Mouse (Mus musculus) forebrain, embryonic 14.5 days (tissue): ENCODE measurements at regions not wholly inside any gene's neighbourhood (a gene's known extent, or its start where the extent isn't known, plus 50 kb on each side); places are given as distances from the start of the nearest gene placed in this dataset.

Source experiments
- ATAC-seq: fragments of 200-750 bp; cut with Nextera tagmentation; 2 replicates; pipeline ENCODE4 v1.8.0; 2017; ENCODE audit warnings: mild to moderate bottlenecking, moderate library complexity
- DNase-seq: peaks from one replicate; pipeline ENCODE4 v3.0.0-alpha.2; 2015; ENCODE audit warnings: low spot score
- H3K27ac ChIP-seq: fragments of 300-500 bp; sonication (generic); 2 replicates; pipeline ENCODE4 v1.5.1; 2014; ENCODE audit warnings: low read depth, mild to moderate bottlenecking, control low read depth, low read length, moderate library complexity
- H3K27me3 ChIP-seq: fragments of 300-500 bp; sonication (generic); replicated peaks from 2 replicates; pipeline ENCODE4 v1.6.1; 2014; ENCODE audit warnings: low read length, control low read depth, mixed read lengths; ENCODE audit not compliant: control insufficient read depth, insufficient read depth
- H3K36me3 ChIP-seq: fragments of 300-500 bp; sonication (generic); 2 replicates; pipeline ENCODE4 v1.6.1; 2014; ENCODE audit warnings: low read length, control low read depth; ENCODE audit not compliant: control insufficient read depth, insufficient read depth
- H3K4me1 ChIP-seq: fragments of 300-500 bp; sonication (generic); 2 replicates; pipeline ENCODE4 v1.6.1; 2014; ENCODE audit warnings: antibody characterized with exemption, low read length, control low read depth; ENCODE audit not compliant: control insufficient read depth, insufficient read depth
- H3K4me2 ChIP-seq: fragments of 300-500 bp; sonication (generic); 2 replicates; pipeline ENCODE4 v1.6.1; 2014; ENCODE audit warnings: mild to moderate bottlenecking, control low read depth, low read length
- H3K4me3 ChIP-seq: fragments of 300-500 bp; sonication (generic); 2 replicates; pipeline ENCODE4 v1.5.1; 2014; ENCODE audit warnings: low read depth, low read length, control low read depth
- H3K9ac ChIP-seq: fragments of 300-500 bp; sonication (generic); 2 replicates; pipeline ENCODE4 v1.6.1; 2014; ENCODE audit warnings: mild to moderate bottlenecking, low read length, control low read depth, moderate library complexity
- H3K9me3 ChIP-seq: fragments of 300-500 bp; sonication (generic); replicated peaks from 2 replicates; pipeline ENCODE4 v1.6.1; 2016; ENCODE audit warnings: low read length, control low read depth, mixed read lengths; ENCODE audit not compliant: control insufficient read depth
- WGBS: fragments of 180-500 bp; shearing (Covaris S2); extraction: QIAGEN DNeasy Blood & Tissue Kit; methylation state at CpG from one replicate; pipeline ENCODE4 v1.1.7; 2014; 5-methylcytosine and 5-hydroxymethylcytosine counted together

DNA sequence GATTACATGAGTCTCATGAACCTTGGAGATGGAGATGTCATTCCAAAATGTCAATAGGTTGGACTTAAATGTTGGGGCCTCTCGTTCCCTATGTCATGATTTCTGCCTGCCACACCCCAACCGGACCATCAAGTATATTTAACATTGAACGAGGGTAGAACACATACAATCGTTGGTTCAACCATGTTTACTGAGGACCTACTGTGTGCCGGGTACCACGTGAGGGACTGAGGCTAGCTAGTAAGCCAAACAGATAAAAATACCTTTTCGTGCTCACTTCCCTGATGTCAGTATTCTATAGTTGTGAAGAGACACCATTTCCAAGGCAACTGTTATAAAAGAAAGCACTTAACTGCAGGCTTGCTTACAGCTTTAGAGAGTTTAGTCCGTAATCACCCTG, 70.6 kb upstream of the Tnrc6c start:
- Histone ChIP-seq H3K4me3 (no peak overlapping the region), H3K4me2 (no peak overlapping the region), H3K9me3 (no peaks in the 10 kb centered on the region), H3K27me3 (no peaks in the 10 kb centered on the region), H3K4me1 (peaks cover 5% of the 10 kb centered on the region; the same call in 1 of the 2 replicates), H3K9ac (no peak overlapping the region), H3K27ac (no peak overlapping the region), H3K36me3 (no peaks in the 10 kb centered on the region)
- ATAC-seq (no peak), DNase-seq (no peak)
- WGBS: 92% methylated on average over 8 of the region's 8 CpGs

DNA sequence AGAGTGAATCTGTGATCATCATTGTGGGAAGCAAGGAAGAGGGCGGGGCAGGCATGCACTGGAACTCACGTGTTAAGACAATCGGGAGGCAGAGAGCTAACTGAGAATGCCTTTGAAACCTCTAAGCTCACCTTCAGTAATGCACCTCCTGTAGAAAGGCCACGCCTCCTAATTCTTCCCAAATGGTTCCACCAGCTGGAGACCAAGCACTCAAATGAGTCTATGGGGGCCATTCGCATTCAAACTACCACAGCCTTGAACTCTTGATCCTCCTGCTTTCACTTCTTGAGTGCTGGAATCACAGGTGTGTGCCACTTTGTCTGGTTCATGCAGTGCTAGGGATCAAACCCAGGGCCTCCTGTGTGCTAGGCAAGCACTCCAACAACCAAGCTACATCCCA, 68.5 kb upstream of the Tnrc6c start:
- H3K9me3 ChIP-seq: no peaks in the 10 kb centered on the region
- H3K27me3 ChIP-seq: no peaks in the 10 kb centered on the region
- no peak for ATAC-seq
- no peak overlapping the region for H3K4me2 ChIP-seq
- no peak for DNase-seq
- peaks cover 5% of the 10 kb centered on the region; the same call in 1 of the 2 replicates for H3K4me1 ChIP-seq
- no peak overlapping the region for H3K27ac ChIP-seq
- H3K4me3 ChIP-seq: no peak overlapping the region
- H3K9ac ChIP-seq: no peak overlapping the region
- H3K36me3 ChIP-seq: no peaks in the 10 kb centered on the region
- WGBS: 79% methylated on average over 5 of the region's 5 CpGs

GRCm38 (mm10) chr11:117586063-117586462, 68.0 kb upstream of the Tnrc6c start:
- no peak overlapping the region for H3K9ac ChIP-seq
- no peaks in the 10 kb centered on the region for H3K27me3 ChIP-seq
- no peaks in the 10 kb centered on the region for H3K36me3 ChIP-seq
- ATAC-seq: no peak
- WGBS: 28% methylated on average over 4 of the region's 4 CpGs
- peak overlapping the region; percentile 52; the same call in 1 of the 2 replicates for H3K27ac ChIP-seq
- H3K4me3 ChIP-seq: no peak overlapping the region
- peaks cover 5% of the 10 kb centered on the region; the same call in 1 of the 2 replicates for H3K4me1 ChIP-seq
- no peak overlapping the region for H3K4me2 ChIP-seq
- H3K9me3 ChIP-seq: no peaks in the 10 kb centered on the region
- DNase-seq: no peak

GRCm38 (mm10) chr11:117586857-117587425, 67.1 kb upstream of the Tnrc6c start:
- Histone ChIP-seq H3K9me3 (no peaks in the 10 kb centered on the region), H3K27ac (peak overlapping the region; percentile 52), H3K27me3 (no peaks in the 10 kb centered on the region), H3K36me3 (no peaks in the 10 kb centered on the region), H3K4me2 (no peak overlapping the region), H3K9ac (no peak overlapping the region), H3K4me1 (peaks cover 5% of the 10 kb centered on the region; the same call in 1 of the 2 replicates), H3K4me3 (no peak overlapping the region)
- DNase-seq (peak; percentile 61), ATAC-seq (peak; percentile 86)
- 66% methylated on average over 7 of the region's 7 CpGs for WGBS

GRCm38 (mm10) chr11:117589006-117589405, 65.1 kb upstream of the Tnrc6c start:
- H3K36me3 ChIP-seq: no peaks in the 10 kb centered on the region
- no peaks in the 10 kb centered on the region for H3K27me3 ChIP-seq
- no peak overlapping the region for H3K4me2 ChIP-seq
- no peak overlapping the region for H3K4me3 ChIP-seq
- no peak overlapping the region for H3K27ac ChIP-seq
- ATAC-seq: no peak
- no peak overlapping the region for H3K9ac ChIP-seq
- WGBS: 94% methylated on average over 8 of the region's 8 CpGs
- no peak for DNase-seq
- H3K9me3 ChIP-seq: no peaks in the 10 kb centered on the region
- peaks cover 5% of the 10 kb centered on the region; the same call in 1 of the 2 replicates for H3K4me1 ChIP-seq

DNA sequence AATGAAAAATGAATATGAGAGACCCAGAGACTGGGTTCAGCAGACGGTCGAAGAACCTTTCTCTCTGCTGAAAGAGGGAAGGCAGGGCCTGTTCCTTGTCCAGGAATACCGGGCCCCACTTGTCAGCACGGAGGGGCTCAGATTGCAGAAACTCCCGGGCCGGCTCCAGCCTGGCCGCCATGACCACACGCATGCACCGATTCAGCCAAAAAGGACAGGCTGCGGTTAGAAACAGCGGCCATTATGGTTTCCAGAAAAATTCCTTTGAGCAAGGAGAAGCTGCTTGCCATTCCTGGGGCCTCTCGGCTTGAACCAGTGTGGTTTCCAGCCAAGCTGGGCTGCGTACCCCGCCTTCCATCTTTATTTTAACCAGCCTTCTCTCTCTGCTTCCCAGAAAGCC, 64.7 kb upstream of the Tnrc6c start:
- no peak overlapping the region for H3K27ac ChIP-seq
- H3K27me3 ChIP-seq: no peaks in the 10 kb centered on the region
- H3K9me3 ChIP-seq: no peaks in the 10 kb centered on the region
- WGBS: 87% methylated on average over 14 of the region's 14 CpGs
- no peak overlapping the region for H3K4me3 ChIP-seq
- no peak overlapping the region for H3K9ac ChIP-seq
- peaks cover 5% of the 10 kb centered on the region; the same call in 1 of the 2 replicates for H3K4me1 ChIP-seq
- ATAC-seq (no peak), DNase-seq (no peak)
- H3K4me2 ChIP-seq: no peak overlapping the region
- H3K36me3 ChIP-seq: no peaks in the 10 kb centered on the region

DNA sequence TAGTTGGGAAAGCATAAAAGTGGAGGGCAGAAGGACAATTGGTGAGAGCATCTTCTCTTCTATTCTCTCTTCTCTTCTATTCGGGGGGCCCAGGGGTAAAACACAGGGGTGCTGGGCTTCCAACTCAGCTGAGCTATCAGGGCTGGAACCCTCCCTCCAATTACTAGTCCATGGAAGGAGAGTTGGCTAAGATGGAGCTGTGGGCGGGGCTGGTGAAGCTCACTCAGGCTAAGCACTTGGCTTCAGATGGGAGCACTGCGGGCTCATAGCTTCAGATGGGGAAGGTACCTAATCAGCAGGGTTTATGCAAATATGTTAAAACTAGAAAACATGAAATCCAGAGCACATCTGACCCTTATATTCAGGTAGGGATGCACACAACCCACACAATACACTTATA, 61.5 kb upstream of the Tnrc6c start:
- no peaks in the 10 kb centered on the region for H3K9me3 ChIP-seq
- WGBS: 59% methylated on average over 3 of the region's 3 CpGs
- no peak overlapping the region for H3K27ac ChIP-seq
- H3K4me1 ChIP-seq: peaks cover 6% of the 10 kb centered on the region
- no peak overlapping the region for H3K4me3 ChIP-seq
- no peak overlapping the region for H3K9ac ChIP-seq
- no peaks in the 10 kb centered on the region for H3K27me3 ChIP-seq
- DNase-seq (no peak), ATAC-seq (no peak)
- H3K4me2 ChIP-seq: no peak overlapping the region
- H3K36me3 ChIP-seq: no peaks in the 10 kb centered on the region

- Histone ChIP-seq H3K4me2 (no peak overlapping the region), H3K27ac (no peak overlapping the region), H3K27me3 (0 out of 2 replicates have a peak, but pooled peaks cover 4% of the 10 kb centered on the region), H3K4me1 (peaks cover 27% of the 10 kb centered on the region), H3K9ac (no peak overlapping the region), H3K9me3 (no peaks in the 10 kb centered on the region), H3K36me3 (no peaks in the 10 kb centered on the region), H3K4me3 (no peak overlapping the region)
- no peak for DNase-seq
- no peak for ATAC-seq
- 55% methylated on average over 6 of the region's 6 CpGs for WGBS
These were observed 57.9 kb upstream of the Tnrc6c start for GRCm38 (mm10) chr11:117596201-117596600.

- Histone ChIP-seq H3K4me2 (peak overlapping the region; percentile 10; the same call in 1 of the 2 replicates), H3K4me3 (no peak overlapping the region), H3K9me3 (no peaks in the 10 kb centered on the region), H3K27me3 (0 out of 2 replicates have a peak, but pooled peaks cover 4% of the 10 kb centered on the region), H3K4me1 (peaks cover 27% of the 10 kb centered on the region), H3K9ac (peak overlapping the region; percentile 10; the same call in 1 of the 2 replicates), H3K27ac (peak overlapping the region; percentile 68), H3K36me3 (no peaks in the 10 kb centered on the region)
- WGBS: 27% methylated on average over 5 of the region's 5 CpGs
- no peak for DNase-seq
- 0 out of 2 replicates have a peak, but pooled peaks have one; percentile 6 for ATAC-seq
These were observed 56.3 kb upstream of the Tnrc6c start for GRCm38 (mm10) chr11:117597754-117598153.
